Mouse (Mus musculus) heart, embryonic 12.5 days (tissue): Measurements from ENCODE around the gene Uspl1. TPM values are rescaled to one million over a fixed set of nuclear protein-coding genes. Genes with fewer than 3 reads are reported as not detected.

Experiments
- ATAC-seq: fragments of 200-750 bp; cut with Nextera tagmentation; 2 replicates; pipeline ENCODE4 v1.8.0; 2017; ENCODE audit warnings: moderate TSS enrichment, moderate library complexity; ENCODE audit not compliant: insufficient number of reproducible peaks, low FRiP score
- H3K27ac ChIP-seq: fragments of 300-500 bp; sonication (generic); 2 replicates; pipeline ENCODE4 v1.5.1; 2016; ENCODE audit warnings: mild to moderate bottlenecking, moderate library complexity; ENCODE audit not compliant: poor library complexity, severe bottlenecking
- H3K27me3 ChIP-seq: fragments of 300-500 bp; sonication (generic); replicated peaks from 2 replicates; pipeline ENCODE4 v1.6.1; 2016; ENCODE audit warnings: mild to moderate bottlenecking, moderate library complexity
- H3K36me3 ChIP-seq: fragments of 300-500 bp; sonication (generic); 2 replicates; pipeline ENCODE4 v1.6.1; 2016; ENCODE audit warnings: mild to moderate bottlenecking, moderate library complexity
- H3K4me1 ChIP-seq: fragments of 300-500 bp; sonication (generic); replicated peaks from 2 replicates; pipeline ENCODE4 v1.6.1; 2016; ENCODE audit warnings: mild to moderate bottlenecking
- H3K4me2 ChIP-seq: fragments of 300-500 bp; sonication (generic); 2 replicates; pipeline ENCODE4 v1.6.1; 2016; ENCODE audit warnings: mild to moderate bottlenecking, moderate library complexity
- H3K4me3 ChIP-seq: fragments of 300-500 bp; sonication (generic); 2 replicates; pipeline ENCODE4 v1.5.1; 2016; ENCODE audit warnings: mild to moderate bottlenecking
- H3K9ac ChIP-seq: fragments of 300-500 bp; sonication (generic); 2 replicates; pipeline ENCODE4 v1.6.1; 2016; ENCODE audit warnings: mild to moderate bottlenecking, moderate library complexity
- H3K9me3 ChIP-seq: fragments of 300-500 bp; sonication (generic); replicated peaks from 2 replicates; pipeline ENCODE4 v1.6.1; 2016; ENCODE audit warnings: mild to moderate bottlenecking, moderate library complexity
- WGBS: fragments of 180-500 bp; shearing (Covaris S2); methylation state at CpG from one replicate; pipeline ENCODE4 v1.1.7; 2016; 5-methylcytosine and 5-hydroxymethylcytosine counted together
- polyA plus RNA-seq: library from polyadenylated mRNA; unstranded; fragments of >200 nt; fragmentation: Nextera tagmentation; extraction: Ambion mirVana; gene quantifications from 2 replicates; pipeline ENCODE4 v1.2.1, GENCODE M21; 2016

The Uspl1 gene
- polyA plus RNA-seq, 1 experiment from 2014 or later = 36.3 TPM

- H3K4me1 ChIP-seq = peaks cover 11% of the 10 kb centered on the region; the same call in 1 of the 2 replicates
- H3K27ac ChIP-seq = no peak overlapping the region
- no peak overlapping the region for H3K9ac ChIP-seq
- ATAC-seq = no peak
- H3K27me3 ChIP-seq = no peaks in the 10 kb centered on the region
- H3K4me2 ChIP-seq = no peak overlapping the region
- 65% methylated on average over 24 of the region's 24 CpGs for WGBS
- no peaks in the 10 kb centered on the region for H3K36me3 ChIP-seq
- peaks cover 12% of the 10 kb centered on the region; the same call in 1 of the 2 replicates for H3K9me3 ChIP-seq
- no peak overlapping the region for H3K4me3 ChIP-seq
Measured at GRCm38 (mm10) chr5:149237221-149237950, 53.2 kb downstream of the Uspl1 start.

GRCm38 (mm10) chr5:149242467-149242866, 58.3 kb downstream of the Uspl1 start:
- WGBS = 90% methylated on average over 5 of the region's 5 CpGs
- no peak overlapping the region for H3K9ac ChIP-seq
- H3K27me3 ChIP-seq = no peaks in the 10 kb centered on the region
- ATAC-seq = no peak
- H3K36me3 ChIP-seq = no peaks in the 10 kb centered on the region
- H3K27ac ChIP-seq = no peak overlapping the region
- H3K4me3 ChIP-seq = no peak overlapping the region
- peaks cover 32% of the 10 kb centered on the region for H3K4me1 ChIP-seq
- peaks cover 12% of the 10 kb centered on the region; the same call in 1 of the 2 replicates for H3K9me3 ChIP-seq
- no peak overlapping the region; the same call in 1 of the 2 replicates for H3K4me2 ChIP-seq

- H3K4me1 ChIP-seq = peaks cover 28% of the 10 kb centered on the region
- H3K27ac ChIP-seq = no peak overlapping the region
- no peak overlapping the region for H3K4me3 ChIP-seq
- H3K9me3 ChIP-seq = peaks cover 12% of the 10 kb centered on the region; the same call in 1 of the 2 replicates
- H3K4me2 ChIP-seq = peak overlapping the region; percentile 8; the same call in 1 of the 2 replicates
- WGBS = 43% methylated on average over 5 of the region's 5 CpGs
- ATAC-seq = no peak
- no peaks in the 10 kb centered on the region for H3K36me3 ChIP-seq
- H3K27me3 ChIP-seq = no peaks in the 10 kb centered on the region
- H3K9ac ChIP-seq = no peak overlapping the region
Measured at GRCm38 (mm10) chr5:149243053-149243452, 58.9 kb downstream of the Uspl1 start.

- peak overlapping the region; percentile 37 for H3K4me3 ChIP-seq
- H3K27me3 ChIP-seq = no peaks in the 10 kb centered on the region
- peak overlapping the region; percentile 84 for H3K4me2 ChIP-seq
- H3K27ac ChIP-seq = peak overlapping the region; percentile 29; the same call in 1 of the 2 replicates
- 16% methylated on average over 9 of the region's 9 CpGs for WGBS
- no peak for ATAC-seq
- peaks cover 28% of the 10 kb centered on the region for H3K4me1 ChIP-seq
- H3K9me3 ChIP-seq = peaks cover 12% of the 10 kb centered on the region; the same call in 1 of the 2 replicates
- no peaks in the 10 kb centered on the region for H3K36me3 ChIP-seq
- peak overlapping the region; percentile 55 for H3K9ac ChIP-seq
Measured at GRCm38 (mm10) chr5:149245391-149245964, 61.3 kb downstream of the Uspl1 start.

- WGBS = 5% methylated on average over 16 of the region's 16 CpGs
Measured at GRCm38 (mm10) chr5:149245965-149246470, 61.9 kb downstream of the Uspl1 start.

GRCm38 (mm10) chr5:149247047-149247904, 63.1 kb downstream of the Uspl1 start:
- WGBS = 19% methylated on average over 20 of the region's 20 CpGs
- peak overlapping the region; percentile 62 for H3K4me2 ChIP-seq
- no peak overlapping the region for H3K27ac ChIP-seq
- H3K9ac ChIP-seq = no peak overlapping the region
- peaks cover 28% of the 10 kb centered on the region for H3K4me1 ChIP-seq
- no peaks in the 10 kb centered on the region for H3K36me3 ChIP-seq
- ATAC-seq = no peak
- peak overlapping the region; percentile 6; the same call in 1 of the 2 replicates for H3K4me3 ChIP-seq
- H3K9me3 ChIP-seq = no peaks in the 10 kb centered on the region
- no peaks in the 10 kb centered on the region for H3K27me3 ChIP-seq

More at GRCm38 (mm10) chr5:149245965-149246470, 61.9 kb downstream of the Uspl1 start:
- ATAC-seq = peak; percentile 95
- H3K36me3 ChIP-seq = no peaks in the 10 kb centered on the region
- no peaks in the 10 kb centered on the region for H3K27me3 ChIP-seq
- peaks cover 10% of the 10 kb centered on the region; the same call in 1 of the 2 replicates for H3K9me3 ChIP-seq
- H3K9ac ChIP-seq = peak overlapping the region; percentile 55
- H3K4me3 ChIP-seq = peak overlapping the region; percentile 37
- H3K4me1 ChIP-seq = peaks cover 28% of the 10 kb centered on the region
- H3K4me2 ChIP-seq = peak overlapping the region; percentile 84
- H3K27ac ChIP-seq = peak overlapping the region; percentile 29; the same call in 1 of the 2 replicates

GRCm38 (mm10) chr5:149252303-149252702, 68.2 kb downstream of the Uspl1 start:
- no peak for ATAC-seq

GRCm38 (mm10) chr5:149253491-149253890, 69.3 kb downstream of the Uspl1 start:
- no peak overlapping the region for H3K27ac ChIP-seq
- H3K27me3 ChIP-seq = no peaks in the 10 kb centered on the region
- ATAC-seq = no peak
- H3K4me3 ChIP-seq = no peak overlapping the region
- peaks cover 8% of the 10 kb centered on the region for H3K4me1 ChIP-seq
- no peak overlapping the region for H3K9ac ChIP-seq
- H3K36me3 ChIP-seq = no peaks in the 10 kb centered on the region
- WGBS = 57% methylated on average over 2 of the region's 2 CpGs
- H3K9me3 ChIP-seq = peaks cover 3% of the 10 kb centered on the region; the same call in 1 of the 2 replicates
- H3K4me2 ChIP-seq = no peak overlapping the region

More at GRCm38 (mm10) chr5:149252303-149252702, 68.2 kb downstream of the Uspl1 start:
- H3K27me3 ChIP-seq = no peaks in the 10 kb centered on the region
- no peaks in the 10 kb centered on the region for H3K36me3 ChIP-seq
- H3K4me2 ChIP-seq = no peak overlapping the region
- no peak overlapping the region for H3K27ac ChIP-seq
- no peak overlapping the region for H3K4me3 ChIP-seq
- H3K4me1 ChIP-seq = peaks cover 4% of the 10 kb centered on the region
- peaks cover 3% of the 10 kb centered on the region; the same call in 1 of the 2 replicates for H3K9me3 ChIP-seq
- WGBS = 79% methylated on average over 3 of the region's 3 CpGs
- H3K9ac ChIP-seq = no peak overlapping the region

GRCm38 (mm10) chr5:149255522-149255921, 71.4 kb downstream of the Uspl1 start:
- H3K27ac ChIP-seq = no peak overlapping the region
- no peak overlapping the region for H3K9ac ChIP-seq
- whole genome bisulfite sequencing = 77% methylated on average over 2 of the region's 2 CpGs
- H3K36me3 ChIP-seq = no peaks in the 10 kb centered on the region
- H3K27me3 ChIP-seq = no peaks in the 10 kb centered on the region
- H3K4me3 ChIP-seq = no peak overlapping the region
- peaks cover 15% of the 10 kb centered on the region for H3K4me1 ChIP-seq
- no peak overlapping the region for H3K4me2 ChIP-seq
- H3K9me3 ChIP-seq = peaks cover 3% of the 10 kb centered on the region; the same call in 1 of the 2 replicates
- ATAC-seq = no peak

- WGBS = 48% methylated on average over 14 of the region's 14 CpGs
Measured at GRCm38 (mm10) chr5:149257518-149258281, 73.5 kb downstream of the Uspl1 start.

More at GRCm38 (mm10) chr5:149257518-149258281, 73.5 kb downstream of the Uspl1 start:
- H3K36me3 ChIP-seq = no peaks in the 10 kb centered on the region
- H3K4me3 ChIP-seq = no peak overlapping the region
- peaks cover 3% of the 10 kb centered on the region; the same call in 1 of the 2 replicates for H3K9me3 ChIP-seq
- no peaks in the 10 kb centered on the region for H3K27me3 ChIP-seq
- H3K4me1 ChIP-seq = peaks cover 15% of the 10 kb centered on the region
- no peak overlapping the region for H3K27ac ChIP-seq
- ATAC-seq = no peak
- no peak overlapping the region for H3K9ac ChIP-seq
- H3K4me2 ChIP-seq = no peak overlapping the region
